Mouse (Mus musculus) T-helper 17 cell (primary cell): ENCODE measurements around the gene Clk3.

ENCODE experiments used
- in situ Hi-C, 2 experiments: fragments of 300-600 bp; cut with MboI, MseI; formaldehyde crosslinking; loops; 1 replicate in 1 of 2; 2 replicates in 1 of 2; pipeline ENCODE4 v1.15.1; 2025; ENCODE audit warnings: high pct_unique_total_duplicates in 2 of 2

Clk3 gene

GRCm38 (mm10) chr9:57770836-57771235 is 5.2 kb upstream of the Clk3 start:
- in situ Hi-C loops: no loop called here

- in situ Hi-C loops: no loop called here
Observed at GRCm38 (mm10) chr9:57770214-57770613, 4.6 kb upstream of the Clk3 start.

- in situ Hi-C loops: loop anchor here (5.0 to 10.0 kb wide), 4 partner anchors 223 to 695 kb away; partner anchors contain the start of gene Sin3a (in 1 of the 2)
Observed at GRCm38 (mm10) chr9:57769539-57770069, 3.9 kb upstream of the Clk3 start.

GRCm38 (mm10) chr9:57767231-57767630 is 1.6 kb upstream of the Clk3 start:
- in situ Hi-C loops: loop anchor here (5.0 to 10.0 kb wide), 4 partner anchors 225 to 692 kb away; partner anchors contain the start of gene Sin3a (in 1 of the 2)

GRCm38 (mm10) chr9:57766431-57766830 is 771 bp upstream of the Clk3 start:
- in situ Hi-C loops: loop anchor here (5.0 to 10.0 kb wide), 4 partner anchors 226 to 692 kb away; partner anchors contain the start of gene Sin3a (in 1 of the 2)

- in situ Hi-C loops: loop anchor here (5.0 to 10.0 kb wide), 4 partner anchors 227 to 690 kb away; partner anchors contain the start of gene Sin3a (in 1 of the 2)
Observed at GRCm38 (mm10) chr9:57764974-57765363, 691 bp downstream of the Clk3 start.

GRCm38 (mm10) chr9:57764147-57764973 is 1.3 kb downstream of the Clk3 start:
- in situ Hi-C loops: loop anchor here (10.0 kb wide), 3 partner anchors 230 to 690 kb away; partner anchors contain the start of gene Sin3a (in 1 of the 2)

GRCm38 (mm10) chr9:57762563-57762991 is 3.1 kb downstream of the Clk3 start:
- in situ Hi-C loops: loop anchor here (10.0 kb wide), 3 partner anchors 232 to 688 kb away; partner anchors contain the start of gene Sin3a (in 1 of the 2)

GRCm38 (mm10) chr9:57761563-57762551 is 3.8 kb downstream of the Clk3 start:
- in situ Hi-C loops: loop anchor here (10.0 kb wide), 3 partner anchors 233 to 687 kb away; partner anchors contain the start of gene Sin3a (in 1 of the 2)

GRCm38 (mm10) chr9:57760416-57761146 is 5.1 kb downstream of the Clk3 start:
- in situ Hi-C loops: loop anchor here (10.0 kb wide), 3 partner anchors 234 to 686 kb away; partner anchors contain the start of gene Sin3a (in 1 of the 2)

- in situ Hi-C loops: no loop called here
Observed at GRCm38 (mm10) chr9:57759289-57759688, 6.4 kb downstream of the Clk3 start.

- in situ Hi-C loops: no loop called here
Observed at GRCm38 (mm10) chr9:57758528-57758927, 7.1 kb downstream of the Clk3 start.

- in situ Hi-C loops: no loop called here
Observed at GRCm38 (mm10) chr9:57757578-57757977, 8.1 kb downstream of the Clk3 start.

- in situ Hi-C loops: loop anchor here in 1 of 2 experiments (5.0 kb wide), 1 partner anchor 89 kb away; no protein-coding TSS in a partner anchor
Observed at GRCm38 (mm10) chr9:57750901-57751300, 14.8 kb downstream of the Clk3 start.

GRCm38 (mm10) chr9:57748831-57749230 is 16.8 kb downstream of the Clk3 start:
- in situ Hi-C loops: no loop called here

- in situ Hi-C loops: no loop called here
Observed at GRCm38 (mm10) chr9:57748137-57748536, 17.5 kb downstream of the Clk3 start.

GRCm38 (mm10) chr9:57747067-57747466 is 18.6 kb downstream of the Clk3 start:
- in situ Hi-C loops: no loop called here

- in situ Hi-C loops: no loop called here
Observed at GRCm38 (mm10) chr9:57744462-57745091, 21.1 kb downstream of the Clk3 start.

- in situ Hi-C loops: no loop called here
Observed at GRCm38 (mm10) chr9:57739863-57740262, 25.8 kb downstream of the Clk3 start.

- in situ Hi-C loops: no loop called here
Observed at GRCm38 (mm10) chr9:57733606-57734005, 32.1 kb downstream of the Clk3 start.
